Mouse (Mus musculus) liver (tissue): Measurements from ENCODE around the gene Ghrl.
A peak's percentile ranks its signal among the peaks of the same experiment; 100 is the strongest.
"Not testable (repeated sequence)": the region's sequence is repeated elsewhere in the genome, so short reads cannot be mapped to it uniquely, and the experiment has no call there.

ENCODE experiments used
- DNase-seq: peaks from one replicate; pipeline ENCODE4 v3.0.0-alpha.2; 2020; ENCODE audit warnings: mixed read lengths

The Ghrl gene

DNA sequence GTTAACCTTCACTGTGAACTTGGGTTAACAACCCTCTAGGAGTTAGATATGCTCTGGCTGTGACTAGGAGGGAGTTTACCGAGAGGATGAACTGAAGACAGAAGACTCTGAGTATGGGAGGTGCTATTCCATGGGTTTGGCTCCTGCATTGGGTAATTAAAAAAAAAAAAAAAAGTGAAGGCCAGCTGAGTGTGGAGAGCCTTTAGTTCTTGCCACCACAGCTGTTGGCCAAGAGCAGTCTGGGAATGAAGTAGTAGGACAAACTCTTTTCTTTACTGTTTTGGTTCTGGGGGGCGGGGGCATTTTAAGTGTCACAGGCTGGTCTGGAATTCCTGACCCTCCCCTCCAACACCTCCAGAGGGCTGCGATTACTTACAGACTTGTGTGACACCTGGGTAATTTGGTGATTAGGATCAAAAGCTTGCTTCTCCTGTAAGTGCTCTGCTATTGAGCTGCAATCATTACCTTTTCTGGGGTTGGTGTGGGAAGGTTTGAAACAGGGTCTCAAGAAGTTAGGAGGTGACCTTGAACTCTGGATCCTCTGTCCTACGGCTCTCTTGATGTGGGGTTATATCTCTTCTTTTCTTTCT is 23.8 kb downstream of the Ghrl start:
- DNase-seq: no peak

DNA sequence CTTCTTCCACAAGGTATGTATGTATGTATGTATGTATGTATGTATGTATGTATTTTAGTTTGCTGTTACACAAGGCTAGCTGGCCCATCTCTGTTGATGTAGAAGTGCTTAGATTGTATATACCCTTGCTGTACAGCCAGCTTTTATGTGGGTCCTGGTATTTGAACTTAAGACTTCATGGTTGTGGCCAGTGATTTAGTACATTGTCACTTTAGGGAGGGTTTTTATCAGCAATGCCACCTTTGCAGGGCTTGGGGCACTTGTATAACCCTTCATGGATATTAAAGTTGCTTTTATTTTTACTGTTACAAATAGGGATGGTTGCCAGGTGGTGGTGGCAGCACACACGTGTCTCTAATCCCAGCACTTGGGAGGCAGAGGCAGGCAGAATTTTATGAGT is 24.5 kb downstream of the Ghrl start:
- DNase-seq: no peak

DNA sequence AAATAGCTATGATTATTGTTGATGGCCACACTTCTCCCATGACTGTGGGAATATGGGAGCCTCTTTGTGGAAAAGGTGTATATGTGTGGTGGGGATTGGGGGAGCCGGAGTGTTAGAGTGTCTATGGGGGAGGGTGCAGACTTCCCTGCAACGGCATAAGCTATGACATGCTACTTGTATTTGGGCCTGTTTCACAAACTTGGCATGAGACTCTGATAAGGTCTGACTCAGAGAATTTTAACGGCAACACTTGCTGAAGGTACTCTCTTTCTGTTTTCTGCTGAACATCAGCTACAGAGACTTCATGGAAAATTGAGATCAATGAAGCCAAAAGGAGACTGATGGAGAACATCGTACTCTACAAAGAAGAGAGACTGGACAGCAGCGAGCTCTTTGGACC is 26.3 kb downstream of the Ghrl start:
- DNase-seq: no peak

DNA sequence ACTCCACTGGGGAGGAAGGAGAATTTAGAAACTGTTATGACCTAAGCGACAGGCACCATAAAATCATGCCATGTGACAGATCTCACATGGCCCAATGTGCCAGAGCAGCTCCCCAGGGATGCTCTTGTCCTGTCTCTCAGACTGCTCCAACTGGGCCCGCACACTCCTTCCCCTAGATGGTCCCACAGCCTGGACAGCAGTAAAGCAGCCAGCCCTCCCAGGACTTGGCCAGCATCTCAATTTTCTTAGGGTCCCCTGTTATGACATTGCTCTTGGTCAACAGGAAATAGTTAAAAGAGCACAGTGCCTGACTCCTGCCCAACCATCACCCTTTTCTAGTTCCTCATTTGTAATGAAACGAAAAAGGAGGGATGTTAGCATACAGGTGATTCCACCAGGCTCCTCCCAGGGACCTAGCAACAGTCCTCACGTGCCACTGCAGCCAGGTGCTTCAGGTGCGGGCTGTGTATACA is 27.0 kb downstream of the Ghrl start:
- no peak for DNase-seq

DNA sequence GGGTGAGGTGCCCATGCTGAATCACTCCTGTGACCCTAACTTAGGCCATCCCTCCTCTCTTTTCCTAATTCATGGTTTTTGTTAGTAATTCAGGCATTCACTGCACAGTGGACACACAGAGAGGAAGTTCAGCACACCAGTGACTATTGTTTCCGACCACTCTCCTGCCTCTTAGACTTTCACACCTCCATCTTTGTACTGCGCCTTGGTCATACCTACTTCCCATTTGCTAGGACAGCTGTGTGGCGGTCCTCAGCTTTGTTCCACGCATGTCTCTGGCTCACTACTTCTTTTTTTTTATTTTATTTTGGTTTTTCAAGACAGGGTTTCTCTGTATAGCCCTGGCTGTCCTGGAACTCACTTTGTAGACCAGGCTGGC is 28.6 kb downstream of the Ghrl start:
- no peak for DNase-seq

DNA sequence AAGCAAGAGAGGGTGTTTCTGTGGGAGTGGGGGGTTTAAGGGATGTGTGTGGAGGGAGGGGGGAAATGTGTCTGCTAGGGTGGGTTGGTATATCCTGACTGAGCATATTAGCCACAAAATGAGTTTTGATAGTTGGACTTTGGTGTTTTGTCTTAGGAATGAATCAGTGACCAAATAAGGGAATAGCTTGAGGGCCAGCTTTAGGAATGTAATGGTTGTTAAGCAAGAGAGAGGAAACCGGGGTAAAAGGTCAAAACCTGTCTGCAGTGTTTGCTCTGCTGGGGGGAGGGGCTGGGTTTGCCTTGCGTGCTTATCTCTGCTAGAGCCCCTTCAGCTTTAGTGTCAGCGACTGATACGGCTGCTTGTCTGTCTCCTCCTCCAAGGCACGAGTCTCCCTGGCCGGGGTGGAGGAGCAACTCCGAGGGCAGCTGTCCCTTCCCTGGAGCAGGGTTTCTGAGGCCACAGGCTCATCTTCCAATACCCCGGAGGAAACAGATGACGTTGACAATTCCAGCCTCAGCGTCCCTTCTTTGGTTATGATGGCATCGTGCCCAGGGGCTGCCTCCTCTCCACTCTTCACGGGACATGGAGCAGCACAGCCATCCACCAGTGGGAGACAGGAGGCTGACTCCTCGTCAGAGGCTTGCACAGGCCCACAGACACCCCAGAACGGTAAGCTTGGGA is 29.1 kb downstream of the Ghrl start:
- DNase-seq: peak; percentile 96

DNA sequence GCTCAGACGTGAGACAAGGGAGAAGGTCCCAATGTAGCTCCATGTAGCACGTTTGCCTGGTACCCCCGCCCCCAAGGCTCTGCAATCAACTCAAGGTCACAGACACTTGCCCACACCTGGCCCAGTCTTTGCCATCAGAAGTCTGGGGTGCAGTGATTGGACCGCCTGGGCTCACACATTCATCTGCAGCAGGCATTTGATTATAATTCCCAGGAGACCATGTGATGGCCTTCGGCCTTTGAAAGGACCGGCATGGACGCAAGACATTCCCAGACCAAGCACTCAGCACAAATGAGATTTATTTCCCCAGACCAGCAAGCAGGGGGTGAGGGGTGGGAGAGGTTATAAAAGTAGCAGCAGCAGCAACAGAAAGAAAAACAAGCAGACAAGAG is 29.7 kb downstream of the Ghrl start:
- peak; percentile 33 for DNase-seq

DNA sequence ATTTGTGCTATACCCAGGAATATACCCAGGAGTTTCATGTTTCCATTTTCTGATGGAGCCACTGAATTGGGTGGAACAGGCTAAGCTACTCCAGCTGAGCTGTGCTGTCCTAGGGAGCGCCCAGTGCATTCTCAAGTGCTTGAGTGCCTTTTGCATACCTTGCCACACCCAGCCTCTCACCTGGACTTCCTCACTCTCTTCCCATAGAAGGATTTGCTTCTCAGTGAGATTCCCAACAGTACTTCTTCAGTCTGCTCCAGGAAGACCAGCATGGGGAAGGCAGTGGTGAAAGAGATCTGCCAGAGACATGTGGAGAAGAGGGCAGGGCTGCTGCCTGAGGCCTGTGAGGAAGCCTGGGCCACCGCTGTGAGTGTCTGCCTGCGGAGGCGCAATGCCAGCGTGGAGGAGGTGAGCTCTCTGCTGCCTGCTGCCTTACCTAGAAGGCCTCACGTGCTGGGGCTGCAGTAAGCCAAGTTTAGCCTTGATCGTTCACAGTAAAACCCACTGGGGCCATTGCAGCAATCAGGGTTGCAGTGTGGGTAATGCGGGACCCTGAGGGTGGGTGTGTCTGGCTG is 33.0 kb downstream of the Ghrl start:
- DNase-seq: no peak

DNA sequence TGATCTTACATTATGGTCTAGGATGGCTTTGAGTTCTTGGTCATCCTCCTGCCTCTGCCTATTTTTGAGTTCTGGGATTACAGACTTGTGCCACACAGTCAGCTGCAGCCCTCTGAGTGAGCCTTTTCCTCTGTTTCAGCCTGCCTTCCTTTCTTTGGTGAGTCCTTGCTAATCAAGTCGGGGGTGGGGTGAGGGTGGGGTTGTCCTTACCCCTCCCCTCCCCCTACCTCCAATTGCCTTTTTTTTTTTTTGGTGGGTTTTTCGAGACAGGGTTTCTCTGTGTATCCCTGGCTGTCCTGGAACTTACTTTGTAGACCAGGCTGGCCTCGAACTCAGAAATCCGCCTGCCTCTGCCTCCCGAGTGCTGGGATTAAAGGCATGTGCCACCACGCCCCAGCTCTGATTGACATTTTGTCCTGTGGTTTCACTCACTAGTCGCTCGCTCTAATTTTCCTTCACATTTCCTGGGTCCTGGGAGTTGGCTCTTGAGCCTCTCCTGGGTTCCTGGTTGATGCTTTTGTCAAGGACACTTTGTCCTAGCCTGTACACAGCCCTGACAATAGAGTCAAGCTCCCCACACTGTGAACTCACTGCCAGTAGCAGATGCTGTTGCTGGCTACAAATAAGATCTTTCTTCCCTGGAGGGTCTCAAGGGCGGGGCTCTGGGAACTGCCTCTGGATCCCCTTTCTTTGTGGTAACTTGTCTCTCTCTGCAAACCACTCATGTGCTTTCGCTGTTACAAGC is 36.4 kb downstream of the Ghrl start:
- no peak for DNase-seq

DNA sequence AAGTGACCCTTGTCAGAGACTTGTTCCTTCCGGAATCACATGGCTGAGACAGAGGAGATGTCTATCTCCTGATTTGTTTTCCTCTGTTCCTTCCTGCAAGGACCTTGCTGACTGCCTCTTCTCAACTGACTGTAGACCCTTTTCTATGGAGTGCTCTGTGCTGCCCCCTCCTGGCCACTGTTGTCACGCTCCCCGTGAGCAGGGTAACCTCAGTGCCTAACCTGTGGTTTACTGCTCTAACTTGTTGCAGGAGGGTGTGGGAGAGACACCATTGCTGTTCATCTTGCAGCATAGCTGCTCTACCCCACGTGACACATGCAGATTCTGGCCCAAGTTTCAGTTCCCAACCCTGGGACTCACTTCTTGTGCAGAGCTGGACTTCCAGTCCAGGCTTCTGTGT is 38.4 kb downstream of the Ghrl start:
- DNase-seq: peak; percentile 89

DNA sequence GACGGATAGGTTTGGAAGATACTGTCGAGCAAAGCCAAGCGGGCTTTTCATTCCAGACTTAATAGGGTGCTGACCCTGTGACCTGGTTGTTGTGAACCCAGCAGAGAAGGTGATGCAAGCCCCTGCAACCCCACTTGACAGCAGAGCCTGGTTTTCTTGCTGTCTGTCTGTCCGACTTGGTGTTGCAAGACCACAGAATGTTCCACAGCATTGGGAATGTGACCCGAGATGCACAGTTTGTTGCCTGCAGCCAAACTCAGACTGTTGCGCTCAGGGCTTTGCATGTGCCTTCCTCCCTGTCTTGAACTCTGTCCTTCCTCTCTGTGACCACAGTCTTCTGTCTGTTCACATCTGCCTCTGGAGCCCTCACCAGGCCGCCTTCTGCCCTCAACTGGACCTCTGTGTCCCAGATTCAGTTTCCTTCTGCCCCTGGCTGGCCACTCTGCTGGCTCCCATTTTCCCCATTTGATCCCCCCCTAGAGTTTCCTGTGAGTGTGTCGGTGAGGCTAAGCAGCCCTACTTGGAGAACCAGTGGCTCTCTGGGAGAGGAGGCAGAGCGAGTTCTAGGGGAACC is 39.6 kb downstream of the Ghrl start:
- DNase-seq: no peak

DNA sequence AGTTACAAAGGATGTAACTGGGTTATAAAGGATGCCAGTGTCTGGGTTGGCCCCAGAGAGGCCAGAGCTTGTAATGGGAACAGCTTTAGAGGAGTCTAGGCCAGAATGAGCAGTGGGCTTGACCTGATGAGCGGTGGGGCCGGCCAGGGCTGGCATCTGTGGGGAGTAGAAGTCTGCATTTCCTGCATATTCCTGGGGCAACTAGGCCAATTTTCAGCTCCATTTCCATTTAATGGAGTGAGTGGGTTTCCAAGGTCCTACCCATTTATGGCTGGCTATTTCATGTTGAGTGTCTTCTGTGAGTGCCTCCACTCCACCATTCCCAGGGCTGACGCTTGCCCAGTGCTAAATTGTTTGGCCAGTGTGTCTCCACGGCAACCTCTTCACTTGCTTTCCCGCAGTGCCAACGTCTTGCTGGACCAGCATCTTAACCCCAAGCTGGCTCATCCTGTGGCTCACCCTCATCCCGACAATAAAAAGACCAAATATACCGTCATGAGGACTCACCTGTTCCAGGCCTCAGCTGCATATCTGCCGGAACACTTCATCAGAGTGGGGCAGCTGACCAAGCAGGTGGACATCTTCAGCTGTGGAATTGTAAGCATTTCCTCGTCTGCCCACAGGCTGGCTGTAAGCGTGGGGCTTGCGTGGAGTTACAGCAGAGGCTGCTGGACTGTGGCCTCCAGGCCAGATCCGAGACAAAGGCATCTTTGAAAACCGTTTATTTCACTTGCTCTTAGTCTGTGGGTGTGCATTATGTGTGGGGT is 41.3 kb downstream of the Ghrl start:
- no peak for DNase-seq

DNA sequence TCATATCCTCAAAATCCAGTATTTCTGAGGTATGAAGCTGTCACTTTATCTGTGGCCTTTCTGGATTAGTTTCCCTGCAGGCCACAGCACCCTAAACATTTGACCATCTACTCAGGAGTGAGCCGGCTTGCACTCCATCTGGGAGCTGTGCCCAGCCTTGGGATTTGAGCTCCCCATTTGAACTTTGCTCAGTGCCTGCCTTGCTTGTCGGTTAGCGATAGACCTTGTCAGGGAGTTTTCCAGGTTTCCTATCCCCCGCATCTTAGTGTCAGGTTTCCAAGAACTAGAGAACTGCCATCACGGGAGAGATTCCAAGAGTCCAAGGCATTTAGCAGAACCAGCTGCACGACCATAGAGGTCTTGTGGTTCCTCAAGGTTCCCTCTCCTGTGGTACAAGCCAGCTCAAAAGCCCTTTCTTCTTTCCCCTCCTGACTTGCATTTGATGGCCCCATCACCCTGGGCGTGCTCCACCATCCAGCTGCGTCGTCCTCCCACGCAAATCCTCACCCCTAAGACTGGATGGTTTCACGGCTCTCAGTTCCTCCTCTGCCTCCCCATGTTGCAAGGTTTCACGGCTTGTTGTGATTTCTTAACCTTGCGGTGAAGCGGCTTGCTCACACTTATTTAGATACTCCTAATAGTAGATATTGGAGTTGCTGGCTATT is 42.5 kb downstream of the Ghrl start:
- DNase-seq: no peak

DNA sequence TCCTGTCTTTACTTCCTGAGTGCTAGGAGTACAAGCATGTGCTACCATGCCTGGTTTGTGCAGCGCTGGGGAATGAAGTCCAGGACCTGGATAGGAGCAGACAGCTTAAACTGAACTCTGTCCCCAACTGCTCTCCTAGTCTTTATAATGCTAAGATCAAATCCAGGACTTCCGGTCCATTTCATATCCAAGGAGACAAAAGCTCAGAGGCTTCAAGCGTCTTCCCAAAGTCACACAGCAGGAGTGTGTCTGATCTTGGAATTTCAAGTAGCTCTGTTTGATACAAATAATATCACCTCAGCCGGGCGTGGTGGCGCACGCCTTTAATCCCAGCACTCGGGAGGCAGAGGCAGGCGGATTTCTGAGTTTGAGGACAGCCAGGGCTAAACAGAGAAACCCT is 43.7 kb downstream of the Ghrl start:
- no peak for DNase-seq

DNA sequence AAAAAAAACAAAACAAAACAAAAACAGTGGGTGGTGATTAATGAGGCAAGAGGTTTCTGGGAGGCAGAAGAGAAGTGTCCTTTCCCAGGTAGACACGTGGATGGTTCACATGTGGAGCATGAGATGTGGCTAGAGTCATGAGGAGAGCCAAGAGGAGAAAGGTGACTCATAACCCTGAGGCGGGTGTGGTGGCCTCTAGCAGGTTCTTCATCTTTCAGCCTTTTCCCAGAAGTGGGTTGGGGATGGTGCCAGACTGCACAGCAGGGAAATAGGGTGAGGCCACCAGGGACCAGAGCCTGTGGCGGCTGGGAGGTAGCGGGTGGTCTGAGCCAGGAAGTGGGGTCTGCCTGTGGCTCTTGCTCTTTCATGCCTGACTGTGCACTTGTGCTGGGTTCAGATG is 44.4 kb downstream of the Ghrl start:
- DNase-seq: no peak

DNA sequence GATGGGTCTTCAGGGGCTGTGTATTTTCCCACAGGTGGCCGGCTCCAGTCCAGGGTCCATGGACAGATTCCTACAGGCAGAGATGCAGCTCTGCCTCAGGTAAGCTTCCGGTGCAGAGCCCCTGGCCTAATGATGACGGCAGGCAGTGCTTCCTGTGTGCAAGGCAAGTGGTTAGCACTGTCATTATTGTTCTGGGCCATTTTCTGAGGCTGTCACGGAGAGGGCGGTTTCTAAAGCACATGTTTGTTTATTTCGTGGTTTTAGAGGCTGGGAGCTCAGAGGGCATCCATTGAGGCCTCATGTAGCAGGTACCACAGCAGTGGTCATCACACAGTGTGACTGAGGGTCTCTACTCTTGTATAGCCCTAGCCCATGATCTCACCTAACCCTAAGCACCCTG is 46.7 kb downstream of the Ghrl start:
- DNase-seq: no peak

DNA sequence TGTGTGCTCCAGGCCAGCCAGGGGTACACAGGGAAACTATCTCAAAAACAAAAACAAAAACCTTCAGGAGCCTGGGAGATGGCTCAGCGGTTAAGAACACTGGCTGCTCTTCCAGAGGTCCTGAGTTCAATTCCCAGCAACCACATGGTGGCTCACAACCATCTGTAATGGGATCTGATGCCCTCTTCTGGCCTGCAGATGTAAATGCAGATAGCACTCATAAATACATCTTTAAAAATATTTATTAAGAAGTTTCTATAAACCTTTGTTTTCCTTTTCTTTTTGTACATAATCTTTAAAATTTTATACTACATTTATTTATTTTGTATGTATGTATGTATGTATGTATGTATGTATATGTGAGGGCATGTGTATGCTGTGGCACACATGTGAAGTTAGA is 47.7 kb downstream of the Ghrl start:
- DNase-seq: not testable (repeated sequence)

DNA sequence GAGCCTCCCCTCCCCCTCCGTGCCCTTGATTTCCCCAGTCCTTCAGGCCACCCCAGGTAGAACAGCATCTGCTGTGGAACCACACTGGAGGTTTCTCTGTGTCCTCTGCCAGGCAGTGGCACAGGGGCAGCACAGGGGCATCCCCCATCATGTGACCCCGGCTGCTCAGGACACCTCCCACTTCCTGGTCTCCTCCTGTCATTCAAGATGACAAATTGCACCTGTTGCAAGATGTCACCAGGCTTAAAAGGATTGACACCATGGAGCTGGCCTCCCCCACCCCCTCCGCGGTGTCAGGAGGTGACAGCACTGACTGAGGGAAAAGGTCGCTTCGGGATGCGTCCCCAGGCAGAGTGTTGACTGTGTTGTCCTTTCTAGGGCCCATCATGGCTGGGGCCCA is 49.9 kb downstream of the Ghrl start:
- DNase-seq: no peak

DNA sequence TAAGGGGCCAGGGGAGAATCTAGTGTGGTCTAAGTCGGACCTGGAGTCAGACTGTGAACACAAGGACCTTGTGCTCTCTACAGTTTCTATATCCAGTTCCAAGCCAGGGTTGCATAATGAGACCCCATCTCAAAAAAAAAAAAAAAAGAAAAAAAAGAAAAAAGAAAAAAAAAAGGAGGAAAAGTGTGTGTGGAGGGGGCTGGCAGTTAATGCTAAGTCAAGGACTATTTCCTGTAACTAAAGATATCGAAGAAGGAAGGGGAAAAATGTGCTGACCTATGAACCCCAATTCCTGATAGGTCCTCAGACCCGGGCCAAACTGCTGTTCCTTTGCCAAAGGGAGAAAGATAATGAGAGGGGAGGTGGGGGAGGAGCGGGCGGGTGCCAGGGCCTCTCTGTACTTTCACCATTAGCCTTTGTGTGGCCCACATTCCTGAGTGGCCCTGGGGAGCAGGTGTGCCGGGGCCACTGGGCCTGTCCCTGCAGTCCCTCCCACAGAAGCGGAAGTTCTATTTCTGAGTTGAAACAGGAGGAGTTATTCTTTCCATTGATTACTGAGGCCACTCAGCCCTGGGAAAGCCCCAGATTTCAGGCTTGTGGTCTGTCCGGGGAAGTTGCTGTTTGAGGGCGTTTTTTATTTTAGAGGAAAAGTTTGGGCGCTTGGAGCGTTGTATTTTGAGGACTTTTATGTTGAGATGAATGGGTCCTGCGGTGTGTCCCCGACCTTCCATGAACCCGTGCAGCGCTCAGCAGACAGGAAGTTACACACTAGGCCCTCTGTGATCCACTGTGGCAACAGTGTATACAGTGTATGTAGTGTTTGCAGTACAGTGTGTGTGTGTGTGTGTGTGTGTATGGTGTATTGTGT is 51.2 kb downstream of the Ghrl start:
- DNase-seq: peak; percentile 48

DNA sequence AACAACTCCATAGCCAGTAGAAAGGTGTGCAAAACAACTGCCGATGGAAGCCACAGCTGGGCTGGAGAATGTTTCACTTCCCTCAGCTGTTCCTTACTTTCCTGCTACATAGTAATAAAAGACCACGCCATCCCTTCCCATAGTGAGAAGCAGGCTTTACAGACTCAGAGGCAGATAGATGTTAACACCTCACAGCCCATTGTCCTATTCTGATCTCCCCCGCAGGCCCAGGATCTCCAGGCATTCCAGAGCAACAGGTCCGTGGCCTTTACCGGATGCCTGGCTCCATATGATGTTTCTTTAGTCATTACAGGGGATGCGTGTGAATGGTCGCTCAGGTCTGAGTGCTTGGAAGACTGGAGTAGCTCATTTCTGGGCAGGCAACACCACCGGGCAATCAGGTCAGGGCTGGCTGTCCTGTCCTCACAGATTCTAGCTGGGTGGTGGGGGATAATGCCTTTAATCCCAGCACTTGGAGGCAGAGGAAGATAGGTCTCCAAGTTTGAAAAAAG is 52.0 kb downstream of the Ghrl start:
- no peak for DNase-seq
